Mouse (Mus musculus) gastrocnemius, adult 8-10 months (tissue): ENCODE measurements around the gene Scn10a. TPM values are rescaled to one million over a fixed set of nuclear protein-coding genes. Genes with fewer than 3 reads are reported as not detected.

ENCODE experiments used
- DNase-seq, 2 experiments: peaks; one replicate each; pipeline ENCODE4 v3.0.0; 2022; ENCODE audit warnings: low spot score in 2 of 2
- total RNA-seq, 4 experiments: library from RNA; stranded (reverse); gene quantifications; 2 replicates each; pipeline ENCODE4 v1.2.4; 2022

The Scn10a gene
- total RNA-seq, 4 experiments from 2014 or later = not detected

DNA sequence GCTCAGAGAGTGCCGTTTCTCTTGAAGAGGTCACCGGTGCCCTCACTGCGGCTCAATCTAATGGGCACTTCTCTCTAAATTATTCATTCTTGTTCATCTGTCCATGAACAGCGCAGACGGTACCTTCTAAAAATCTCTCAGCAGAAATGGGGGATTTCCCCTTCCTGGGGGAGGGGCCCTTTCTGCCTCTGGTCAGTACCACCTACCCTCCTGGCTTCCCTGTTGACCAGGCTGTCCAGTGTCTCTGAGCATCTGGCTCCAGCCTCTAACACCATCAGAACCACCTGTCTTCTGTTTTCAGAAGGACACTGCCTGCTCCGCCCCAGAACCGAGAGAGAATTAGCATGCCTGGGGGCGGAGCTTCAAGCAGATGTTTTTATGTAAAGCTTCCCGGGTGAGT is 143.4 kb downstream of the Scn10a start:
- no peak for DNase-seq

- DNase-seq = no peak
Measured at GRCm38 (mm10) chr9:119574366-119574765, 144.8 kb downstream of the Scn10a start.

DNA sequence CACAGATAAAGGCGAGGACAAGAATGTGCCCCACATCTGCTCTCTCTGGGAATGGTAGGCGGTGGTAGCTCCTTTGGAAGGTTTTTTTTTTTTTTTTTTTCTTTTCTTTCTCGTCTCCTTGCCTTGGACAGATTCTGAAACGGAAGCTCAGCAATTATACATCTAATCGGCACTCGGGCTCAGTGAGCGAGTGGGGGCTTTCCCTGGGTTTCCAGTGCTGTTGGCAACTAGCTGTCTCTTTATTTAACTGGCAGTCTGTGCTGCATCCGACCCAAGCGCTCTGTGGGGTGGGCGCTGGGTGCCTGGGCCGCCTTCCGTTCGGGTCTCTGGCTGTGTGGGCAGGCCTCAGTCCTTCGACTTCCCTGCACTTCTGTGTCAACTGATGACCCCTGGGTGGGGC is 146.1 kb downstream of the Scn10a start:
- DNase-seq = no peak

DNA sequence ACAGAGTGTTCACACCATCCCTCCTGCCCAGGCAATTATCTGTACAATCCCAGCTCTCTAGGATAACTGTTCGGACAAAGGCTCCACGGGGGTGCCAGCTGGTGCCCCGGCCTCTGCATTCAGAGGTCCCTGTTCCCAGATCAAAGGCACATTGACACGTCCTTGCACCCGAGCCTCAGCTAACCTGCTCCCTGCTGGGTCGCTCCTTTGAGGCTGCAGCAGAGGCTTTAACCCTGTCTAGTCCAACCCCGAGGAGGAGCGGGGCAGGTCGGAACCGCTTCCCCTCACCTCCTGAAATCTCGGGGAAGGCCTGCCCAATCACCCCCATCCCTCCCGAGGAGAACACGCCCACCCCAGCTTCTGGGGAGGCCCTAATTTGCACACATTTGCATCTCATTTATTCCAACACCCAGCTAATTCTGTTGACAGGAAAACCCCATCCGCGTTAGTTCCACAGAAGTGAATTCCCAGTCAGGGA is 147.7 kb downstream of the Scn10a start:
- no peak for DNase-seq

DNA sequence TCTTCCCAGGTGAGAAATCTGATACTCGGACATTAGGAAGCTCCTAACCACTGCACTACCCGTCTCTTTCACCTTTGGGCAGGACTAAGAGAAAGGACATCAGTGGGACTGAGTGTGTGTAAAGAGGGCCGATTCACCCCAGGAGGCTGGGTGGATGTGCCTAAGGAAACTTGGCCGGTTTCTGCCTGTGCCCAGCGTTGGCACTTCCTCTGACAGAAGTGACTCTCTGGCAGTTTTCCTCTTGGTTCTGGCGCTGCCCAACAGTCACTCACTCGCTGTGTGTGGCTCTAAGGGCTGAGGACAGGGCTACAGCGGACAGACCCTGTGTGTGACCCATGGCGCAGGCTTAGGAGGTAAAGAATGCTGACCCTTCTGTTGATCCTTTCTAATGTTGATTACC is 148.5 kb downstream of the Scn10a start:
- no peak for DNase-seq

DNA sequence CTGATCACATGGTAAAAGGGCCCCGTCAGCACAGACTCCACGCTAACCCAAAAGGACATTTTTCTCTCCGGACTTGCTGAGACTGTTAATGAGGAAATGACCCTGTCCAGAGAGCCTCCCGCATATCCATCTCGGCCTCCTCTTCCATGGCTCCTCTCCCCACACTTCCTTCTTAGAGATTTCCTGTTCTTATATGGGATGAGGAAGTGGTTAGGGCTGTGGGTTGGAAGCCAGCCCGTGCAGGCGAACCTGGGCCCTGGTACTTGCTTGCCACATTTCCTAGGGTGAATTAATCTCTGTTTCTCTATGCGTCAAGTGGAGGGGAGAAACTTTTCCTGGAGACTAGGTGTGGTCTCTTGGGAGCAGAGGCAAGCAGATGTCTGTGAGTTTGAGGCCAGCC is 150.4 kb downstream of the Scn10a start:
- no peak for DNase-seq

GRCm38 (mm10) chr9:119567800-119568199 is 151.3 kb downstream of the Scn10a start:
- DNase-seq = no peak

GRCm38 (mm10) chr9:119566214-119566613 is 152.9 kb downstream of the Scn10a start:
- DNase-seq = no peak

DNA sequence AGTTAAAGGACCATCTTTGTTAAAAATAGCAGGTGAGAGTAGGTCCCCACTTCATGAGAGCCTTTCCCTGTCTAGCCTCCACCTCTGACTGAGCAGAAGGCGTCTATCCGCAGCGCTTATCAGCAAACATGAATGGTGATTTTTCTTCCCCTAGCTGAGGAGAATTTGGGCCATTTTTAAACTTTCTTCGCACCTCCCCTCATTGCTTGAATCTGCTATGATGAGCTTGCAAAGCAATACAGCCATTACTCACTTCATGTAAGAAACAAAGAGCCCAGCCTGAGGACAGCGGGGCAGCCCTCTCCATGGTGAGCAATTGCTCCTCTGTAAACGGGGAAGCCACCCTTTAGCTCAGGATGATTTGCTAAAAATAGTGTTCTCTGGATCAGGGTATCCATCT is 154.3 kb downstream of the Scn10a start:
- DNase-seq = no peak

GRCm38 (mm10) chr9:119563617-119564016 is 155.5 kb downstream of the Scn10a start:
- DNase-seq = no peak

- DNase-seq = no peak
Measured at GRCm38 (mm10) chr9:119562256-119562655, 156.9 kb downstream of the Scn10a start.

DNA sequence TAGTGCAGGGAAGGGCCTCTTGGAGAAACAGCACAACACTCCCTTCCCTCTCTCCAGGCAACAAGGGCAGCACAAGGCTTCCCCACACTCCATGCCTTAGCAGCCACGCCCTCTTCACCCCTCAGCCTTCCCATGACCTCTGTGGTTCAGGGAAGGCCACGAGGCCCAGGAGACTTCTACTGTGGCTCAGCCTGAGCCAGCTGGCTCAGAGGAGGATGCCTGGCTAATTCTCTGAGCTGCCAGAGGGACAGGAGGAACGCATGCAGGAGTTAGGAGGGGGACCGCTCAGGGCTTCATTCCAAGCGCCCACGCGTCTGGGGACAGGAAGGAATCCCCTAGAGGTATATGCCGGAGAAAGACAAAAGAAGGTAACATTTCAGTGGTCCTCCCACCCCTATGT is 157.4 kb downstream of the Scn10a start:
- peak in 1 of 2 experiments; percentile 21 for DNase-seq

GRCm38 (mm10) chr9:119559537-119560276 is 159.4 kb downstream of the Scn10a start:
- no peak for DNase-seq

Other genes with a start within 250 kb of the Scn10a start
- under 1 TPM; 0.05 to 0.17 (median 0.15) TPM for gene Scn5a, start 140.3 kb downstream of the Scn10a start, total RNA-seq
- gene Scn11a, start 106.1 kb upstream of the Scn10a start, total RNA-seq = under 1 TPM in 2 of 4 experiments, not detected in 2; 0.05 TPM
- gene Wdr48, start 175.6 kb upstream of the Scn10a start, total RNA-seq = 10 to 100 TPM in 2 of 4 experiments, 1 to 10 TPM in 2; 9.1 to 10.6 (median 9.8) TPM
- gene Gorasp1, start 218.2 kb upstream of the Scn10a start, total RNA-seq = 10 to 100 TPM; 21.7 to 25.8 (median 24.7) TPM
- gene Ttc21a, start 218.3 kb upstream of the Scn10a start, total RNA-seq = not detected